Mouse (Mus musculus) MEL (cell line): ENCODE measurements at regions not wholly inside any gene's neighbourhood (a gene's known extent, or its start where the extent isn't known, plus 50 kb on each side); places are given as distances from the start of the nearest gene placed in this dataset.

Source experiments
- CTCF ChIP-seq, 3 experiments: IDR thresholded peaks in 2 of 3; conservative IDR thresholded peaks in 1 of 3; 2 replicates each; pipeline ENCODE4 v1.5.1; 2011 to 2012; ENCODE audit warnings: low read length in 3 of 3, low read depth in 2 of 3, mild to moderate bottlenecking in 2 of 3, improper control_type of control experiment in 1 of 3, inconsistent platforms in 1 of 3, mixed read lengths in 1 of 3, moderate library complexity in 1 of 3; ENCODE audit not compliant: control insufficient read depth in 1 of 3, insufficient read depth in 1 of 3, poor library complexity in 1 of 3, severe bottlenecking in 1 of 3
- ELF1 ChIP-seq: IDR thresholded peaks from 2 replicates; pipeline ENCODE4 v1.6.1; 2014; ENCODE audit warnings: low read depth, mild to moderate bottlenecking, inconsistent platforms, low read length, improper control_type of control experiment, moderate library complexity
- GABPA ChIP-seq: IDR thresholded peaks from 2 replicates; pipeline ENCODE4 v1.6.1; 2012; ENCODE audit warnings: low read depth, mild to moderate bottlenecking, inconsistent platforms, low read length, improper control_type of control experiment, moderate library complexity
- JUND ChIP-seq: IDR thresholded peaks from 2 replicates; pipeline ENCODE4 v1.6.1; 2011; ENCODE audit warnings: low read depth, mild to moderate bottlenecking, improper control_type of control experiment, low read length
- KAT2A ChIP-seq: conservative IDR thresholded peaks from 2 replicates; pipeline ENCODE4 v1.6.1; 2012; ENCODE audit warnings: low read depth, low read length, improper control_type of control experiment, inconsistent platforms
- MAX ChIP-seq: IDR thresholded peaks from 2 replicates; pipeline ENCODE4 v1.6.1; 2011; ENCODE audit warnings: low read length, improper control_type of control experiment
- MAZ ChIP-seq: IDR thresholded peaks from 2 replicates; pipeline ENCODE4 v1.6.1; 2012; ENCODE audit warnings: low read depth, mild to moderate bottlenecking, inconsistent platforms, low read length, improper control_type of control experiment
- TBP ChIP-seq: IDR thresholded peaks from 2 replicates; pipeline ENCODE4 v1.8.0; 2011; ENCODE audit warnings: low read depth, low read length, improper control_type of control experiment
- ZNF384 ChIP-seq: IDR thresholded peaks from 2 replicates; pipeline ENCODE4 v1.6.1; 2012; ENCODE audit warnings: low read depth, mild to moderate bottlenecking, inconsistent platforms, low read length, improper control_type of control experiment

DNA sequence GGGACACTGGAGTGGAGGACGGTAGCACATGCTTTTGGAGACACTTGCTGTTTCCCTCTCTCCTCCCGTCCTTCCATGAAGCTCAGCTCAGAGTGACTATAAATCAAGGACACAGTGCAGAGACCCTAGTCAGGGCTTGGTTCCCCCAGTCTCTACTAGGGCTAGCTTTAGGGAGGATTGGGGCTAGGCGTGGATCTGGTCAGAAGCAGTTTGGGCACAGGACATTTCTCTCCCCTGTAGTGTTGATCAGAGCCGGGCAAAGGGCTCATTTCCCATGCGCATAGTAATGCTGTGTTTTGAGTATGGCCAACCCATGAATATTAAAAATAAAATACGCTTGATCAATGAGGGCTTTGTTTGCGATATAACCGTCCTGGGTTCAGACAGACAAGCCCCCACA lies 149.1 kb upstream of the Cdh4 start:
- TF ChIP-seq CTCF (IDR thresholded peaks at IDR 0.05 in 2 of 3, conservative IDR thresholded peaks at IDR 0.05 in 1 of 3; ENCODE audit: control insufficient read depth in 1 of 3, insufficient read depth in 1 of 3, low read depth in 2 of 3, low read length in 3 of 3, poor library complexity in 1 of 3, severe bottlenecking in 1 of 3) (no peak), MAZ (no peak), KAT2A (no peak), JUND (no peak), TBP (no peak), GABPA (no peak), MAX (no peak), ZNF384 (no peak), ELF1 (no peak)
